Mouse (Mus musculus) brown adipose tissue, adult 24 weeks (tissue): ENCODE measurements around the gene Hmcn2. TPM values are rescaled to one million over a fixed set of nuclear protein-coding genes. Genes with fewer than 3 reads are reported as not detected.

Source experiments
- H3K27ac ChIP-seq: fragments of 200-500 bp; replicated peaks from 2 replicates; pipeline ENCODE4 v1.5.1; 2012; ENCODE audit warnings: low read depth, mild to moderate bottlenecking, low read length
- H3K4me1 ChIP-seq: fragments of 200-500 bp; 2 replicates; pipeline ENCODE4 v1.6.1; 2012; ENCODE audit warnings: low read length, mixed read lengths; ENCODE audit not compliant: control insufficient read depth, insufficient read depth, insufficient read length
- H3K4me3 ChIP-seq: fragments of 200-500 bp; 2 replicates; pipeline ENCODE4 v1.5.1; 2012; ENCODE audit warnings: low read depth, mild to moderate bottlenecking, low read length, moderate library complexity; ENCODE audit not compliant: insufficient read depth
- polyA plus RNA-seq: library from polyadenylated mRNA; stranded (reverse); fragments of >200 nt; gene quantifications from 2 replicates; pipeline ENCODE4 v1.2.4, GENCODE M21; 2012; ENCODE audit not compliant: missing spikeins, insufficient read depth, insufficient read length

Gene Hmcn2
- polyA plus RNA-seq = 3.3 and 5.4 TPM in 2 replicates

DNA sequence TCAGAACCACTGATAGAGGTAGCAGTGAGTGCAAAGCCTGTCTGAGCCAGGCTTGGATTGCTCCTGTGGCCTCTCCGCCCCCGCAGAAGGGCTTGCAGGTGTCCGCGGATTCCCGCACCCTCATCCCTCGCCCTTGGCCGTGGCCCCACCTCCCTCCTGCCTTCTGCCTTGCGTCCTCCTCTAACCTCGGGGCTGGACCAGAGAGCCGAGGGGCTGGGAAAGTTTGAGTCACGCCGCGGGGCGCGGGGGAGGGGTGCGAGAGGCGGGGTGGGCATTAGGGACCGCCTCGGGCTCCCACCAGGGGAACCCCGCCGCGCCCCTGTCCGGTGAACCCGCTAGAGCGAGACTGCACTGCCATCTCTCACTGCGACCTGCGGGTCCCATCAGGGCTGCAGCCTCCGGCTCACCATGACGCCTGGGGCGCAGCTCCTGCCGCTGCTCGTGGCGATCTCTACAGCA lies at the start of gene Hmcn2:
TSS of gene Hmcn2 (plus strand) at position 409 of the 459 bp plus-strand sequence.
- no peak within 1 kb of the TSS for H3K27ac ChIP-seq
- H3K4me1 ChIP-seq = no peaks in the 10 kb centered on the region
- peak within 1 kb of the TSS; percentile 30; the same call in 1 of the 2 replicates for H3K4me3 ChIP-seq

DNA sequence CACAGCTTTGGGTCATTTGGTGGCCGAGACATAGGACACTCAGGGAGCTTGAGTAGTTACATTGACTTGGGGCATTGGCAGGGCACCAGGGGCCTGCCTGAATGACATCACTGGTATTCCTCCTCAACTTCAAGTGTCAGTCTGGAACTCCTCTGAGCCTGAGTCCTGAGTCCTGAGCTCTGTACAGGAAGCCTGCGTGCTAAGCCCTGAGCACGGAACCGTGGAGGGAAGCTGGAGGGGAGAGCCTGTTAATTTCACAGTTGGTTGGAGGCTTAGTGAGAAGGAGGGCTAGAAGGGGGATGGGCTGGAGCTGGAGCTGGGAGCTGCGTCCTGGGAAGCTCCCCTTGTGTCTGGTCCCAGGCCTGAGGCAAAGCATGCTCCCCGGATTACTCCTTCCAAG lies 46.8 kb upstream of the Hmcn2 start:
- H3K4me3 ChIP-seq = no peak overlapping the region
- no peaks in the 10 kb centered on the region for H3K4me1 ChIP-seq
- H3K27ac ChIP-seq = no peak overlapping the region

DNA sequence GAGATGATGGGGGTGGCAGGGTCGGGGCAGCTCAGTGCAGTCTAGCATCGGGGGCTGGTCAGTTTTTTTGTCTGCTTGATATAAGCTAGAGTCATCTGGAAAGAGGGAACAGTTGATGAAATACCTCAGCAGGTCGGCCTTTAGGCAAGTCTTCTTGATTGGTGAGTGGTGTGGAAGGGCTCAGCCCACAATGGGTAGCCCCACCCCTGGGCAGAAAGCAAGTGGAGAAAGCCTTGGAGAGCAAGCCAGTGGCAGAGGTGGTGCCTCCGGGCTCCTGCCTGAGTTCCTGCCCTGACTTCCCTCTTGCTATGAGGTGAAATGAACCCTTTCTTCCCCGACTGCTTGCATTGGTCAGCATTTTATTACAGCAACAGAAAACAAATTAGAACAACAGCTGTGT lies 45.6 kb upstream of the Hmcn2 start:
- Histone ChIP-seq H3K4me1 (no peaks in the 10 kb centered on the region), H3K4me3 (no peak overlapping the region), H3K27ac (no peak overlapping the region)

DNA sequence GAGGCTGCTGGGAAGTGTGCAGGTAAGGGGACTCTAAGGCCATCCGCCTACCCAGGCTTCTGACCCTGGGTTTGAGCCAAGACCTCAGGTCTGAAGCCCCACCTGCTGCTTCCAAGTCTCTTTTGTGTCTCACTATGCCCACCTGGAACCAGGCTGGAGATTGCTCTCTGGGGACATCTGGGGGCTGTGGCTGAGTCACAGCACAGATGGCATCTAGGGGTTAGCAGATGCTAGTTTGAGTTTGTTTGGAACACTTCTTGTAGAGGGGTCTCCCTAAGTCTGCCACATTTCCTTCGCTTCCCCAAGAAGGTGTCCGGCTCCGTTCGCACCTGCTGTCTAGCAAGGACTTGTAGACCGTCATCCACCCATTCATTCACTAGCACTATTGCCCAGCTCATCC lies 45.0 kb upstream of the Hmcn2 start:
- H3K4me1 ChIP-seq = no peaks in the 10 kb centered on the region
- H3K4me3 ChIP-seq = no peak overlapping the region
- no peak overlapping the region for H3K27ac ChIP-seq

DNA sequence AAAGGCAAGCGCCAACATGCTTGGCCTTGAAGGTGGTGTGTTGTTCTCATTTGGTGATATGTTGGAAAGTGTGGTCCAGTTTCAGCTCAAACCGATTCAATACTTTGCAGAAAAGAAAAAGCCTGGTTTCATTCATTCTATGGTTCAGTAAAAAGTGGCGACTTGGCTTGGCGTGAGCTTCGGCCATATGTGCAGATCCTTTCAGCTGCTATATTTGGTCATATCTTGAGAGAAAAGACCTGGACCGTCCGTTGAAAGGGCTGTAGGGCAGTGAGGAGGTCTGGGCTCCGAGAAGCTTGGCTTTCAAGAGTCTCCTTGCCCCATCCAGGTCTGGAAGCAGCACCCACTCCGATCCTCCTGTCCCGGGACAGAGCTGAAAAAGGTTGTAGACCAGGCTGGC lies 44.4 kb upstream of the Hmcn2 start:
- no peak overlapping the region for H3K27ac ChIP-seq
- no peaks in the 10 kb centered on the region for H3K4me1 ChIP-seq
- H3K4me3 ChIP-seq = no peak overlapping the region

DNA sequence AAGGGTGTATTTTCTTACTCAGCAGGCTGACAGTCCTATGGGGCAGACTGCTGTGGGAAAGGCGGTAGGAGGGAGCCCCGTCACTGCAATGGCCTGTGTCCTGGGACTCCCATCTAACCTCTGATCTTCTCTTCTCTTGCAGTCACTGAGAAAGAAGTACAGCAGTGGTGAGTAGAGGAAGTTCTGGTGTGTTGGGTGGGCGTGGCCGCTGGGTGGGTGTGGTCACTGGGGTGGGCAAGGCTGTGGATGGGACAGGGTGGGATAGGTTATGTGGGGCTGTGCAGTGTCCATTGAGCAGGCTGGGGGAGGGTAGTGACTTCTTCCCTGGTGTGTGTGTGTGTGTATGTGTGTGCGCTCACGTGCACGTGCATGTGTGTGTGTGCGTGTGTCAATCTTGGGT lies 43.7 kb upstream of the Hmcn2 start:
- Histone ChIP-seq H3K4me1 (no peaks in the 10 kb centered on the region), H3K4me3 (no peak overlapping the region), H3K27ac (no peak overlapping the region)

DNA sequence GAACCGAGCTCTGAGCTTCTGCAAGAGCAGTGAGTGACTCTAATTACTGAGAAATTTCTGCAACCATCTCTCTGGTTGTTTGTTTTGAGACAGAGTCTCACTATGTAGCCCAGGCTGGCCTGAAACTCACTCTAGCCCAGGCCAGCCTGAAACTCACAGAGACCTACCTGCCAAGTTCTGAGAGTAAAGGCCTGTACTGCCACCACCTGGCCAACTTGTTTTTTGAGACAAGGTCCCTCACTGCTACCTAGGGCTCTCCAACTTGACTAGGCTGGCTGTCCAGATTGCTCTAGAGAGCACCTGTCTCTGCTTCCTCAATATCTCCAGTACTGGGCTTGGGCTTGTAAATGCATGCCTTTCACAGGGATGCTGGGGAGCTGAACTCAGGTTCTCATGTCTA lies 43.1 kb upstream of the Hmcn2 start:
- Histone ChIP-seq H3K27ac (no peak overlapping the region), H3K4me1 (no peaks in the 10 kb centered on the region), H3K4me3 (no peak overlapping the region)

DNA sequence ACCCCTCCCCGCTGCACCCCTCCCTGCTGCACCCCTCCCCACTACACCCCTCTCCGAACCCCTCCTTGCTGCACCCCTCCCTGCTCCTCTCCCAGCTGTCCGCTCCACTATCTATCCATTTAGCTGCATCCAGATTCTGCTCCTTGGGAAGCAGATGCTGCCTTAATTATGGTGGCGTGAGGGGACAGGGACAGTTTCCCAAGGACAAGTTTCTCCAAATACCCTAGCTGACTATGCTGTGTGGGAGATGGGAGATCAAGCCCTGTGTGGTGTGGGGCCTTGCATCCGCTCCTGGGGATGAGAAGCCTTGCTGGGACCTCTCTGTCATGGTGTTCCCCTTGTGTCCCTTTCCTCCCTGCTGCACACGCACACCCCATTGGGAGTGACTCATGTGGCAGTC lies 39.2 kb upstream of the Hmcn2 start:
- Histone ChIP-seq H3K27ac (no peak overlapping the region), H3K4me3 (no peak overlapping the region), H3K4me1 (no peaks in the 10 kb centered on the region)

DNA sequence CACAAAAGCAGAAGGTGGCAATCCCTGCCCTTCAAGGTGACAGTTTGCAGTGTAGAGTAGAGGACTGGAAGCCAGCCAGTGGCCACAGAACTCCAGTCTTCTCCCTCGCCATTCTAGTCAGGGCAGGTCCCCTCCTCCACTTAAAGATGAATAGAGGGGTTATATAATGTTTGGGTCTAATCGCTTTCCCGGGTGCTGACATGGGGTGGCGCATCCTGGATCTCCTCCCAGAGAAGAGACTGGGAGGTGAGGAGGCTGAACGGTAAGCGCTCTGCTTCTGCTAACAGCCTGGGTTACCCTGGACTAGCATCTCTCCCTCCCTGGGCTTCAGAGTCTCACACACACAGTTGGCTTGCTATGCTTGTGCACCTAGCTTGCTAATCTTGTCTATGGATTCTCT lies 36.4 kb upstream of the Hmcn2 start:
- H3K27ac ChIP-seq = no peak overlapping the region
- H3K4me1 ChIP-seq = no peaks in the 10 kb centered on the region
- no peak overlapping the region for H3K4me3 ChIP-seq

DNA sequence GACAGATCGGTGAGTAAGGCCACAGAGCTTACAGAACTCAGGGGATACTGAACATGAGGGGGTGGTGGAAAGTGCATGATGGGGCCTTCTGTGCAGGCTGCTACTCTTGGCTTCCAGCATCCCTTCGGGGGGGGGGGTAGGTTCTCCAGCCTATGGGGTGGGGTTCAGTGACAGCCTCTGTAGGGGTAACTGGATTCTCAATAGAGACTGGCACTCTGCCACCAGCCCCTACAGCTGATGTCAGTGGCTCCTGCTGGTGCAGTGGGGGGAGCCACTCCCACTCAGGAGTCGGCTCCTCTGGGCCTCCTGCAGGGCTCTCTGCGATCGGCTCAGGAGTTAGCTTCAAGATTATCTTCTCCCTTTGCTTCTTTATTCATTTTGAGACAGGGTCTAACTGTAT lies 35.7 kb upstream of the Hmcn2 start:
- no peaks in the 10 kb centered on the region for H3K4me1 ChIP-seq
- H3K4me3 ChIP-seq = no peak overlapping the region
- no peak overlapping the region for H3K27ac ChIP-seq

DNA sequence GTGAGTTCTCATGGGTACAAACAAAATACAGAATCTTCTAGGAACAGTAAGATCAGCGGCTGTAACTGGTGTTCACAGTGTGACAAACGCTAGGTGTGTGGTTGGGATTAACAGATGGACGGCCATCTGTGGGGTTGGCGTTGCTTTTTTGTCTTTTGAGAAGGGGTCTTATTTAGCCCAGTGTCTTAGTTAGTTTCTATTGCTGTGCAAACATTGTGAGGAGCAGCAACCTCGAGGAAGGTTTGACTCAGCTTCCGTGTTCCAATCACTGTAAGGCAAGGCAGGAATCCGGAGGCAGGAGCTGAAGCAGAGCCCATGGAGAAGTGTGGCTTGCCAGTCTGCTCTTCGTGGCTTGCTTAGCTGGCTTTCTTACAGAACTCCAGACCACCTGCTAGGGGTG lies 33.1 kb upstream of the Hmcn2 start:
- Histone ChIP-seq H3K4me3 (no peak overlapping the region), H3K4me1 (no peaks in the 10 kb centered on the region), H3K27ac (no peak overlapping the region)

DNA sequence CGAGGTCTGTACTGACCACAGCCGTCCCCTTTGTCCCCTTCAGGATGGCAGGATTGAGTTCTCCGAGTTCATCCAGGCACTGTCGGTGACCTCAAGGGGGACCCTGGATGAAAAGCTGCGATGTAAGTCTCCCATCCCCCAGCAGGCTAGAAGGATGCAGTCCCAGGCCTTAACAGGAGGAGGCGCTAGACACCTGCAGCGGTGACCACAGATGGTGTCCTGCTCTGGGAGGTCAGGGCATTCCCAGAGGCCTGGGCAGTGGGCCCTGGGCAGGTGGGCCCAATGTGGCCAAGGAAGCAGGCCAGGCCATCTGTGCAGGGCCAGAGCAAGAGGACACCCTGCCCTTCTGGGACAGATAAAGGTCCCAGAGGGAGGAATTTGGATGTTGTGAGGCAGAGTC lies 31.9 kb upstream of the Hmcn2 start:
- no peak overlapping the region for H3K27ac ChIP-seq

DNA sequence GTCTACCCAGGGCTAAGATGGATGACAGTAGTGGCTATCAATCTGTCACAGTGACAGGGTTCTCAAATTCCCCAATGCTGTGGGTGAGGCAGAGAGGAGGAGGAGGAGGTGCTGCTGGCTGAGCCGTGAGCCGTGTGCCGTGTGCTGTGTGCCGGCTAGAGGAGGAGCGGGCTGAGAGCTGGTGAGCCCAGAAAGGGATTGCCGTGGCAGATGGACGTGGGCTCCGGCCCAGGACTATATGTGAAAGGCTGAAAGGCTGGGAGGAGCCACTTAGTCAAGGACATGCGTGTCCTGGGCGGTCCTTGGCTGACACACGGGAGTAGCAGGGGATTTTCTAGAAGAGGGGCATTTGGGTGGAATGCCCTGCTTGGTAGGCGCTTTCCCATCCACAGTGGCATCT lies 31.3 kb upstream of the Hmcn2 start:
- no peak overlapping the region for H3K27ac ChIP-seq
- no peaks in the 10 kb centered on the region for H3K4me1 ChIP-seq
- no peak overlapping the region for H3K4me3 ChIP-seq

More for the DNA sequence above, 31.9 kb upstream of the Hmcn2 start:
- Histone ChIP-seq H3K4me3 (no peak overlapping the region), H3K4me1 (no peaks in the 10 kb centered on the region)

DNA sequence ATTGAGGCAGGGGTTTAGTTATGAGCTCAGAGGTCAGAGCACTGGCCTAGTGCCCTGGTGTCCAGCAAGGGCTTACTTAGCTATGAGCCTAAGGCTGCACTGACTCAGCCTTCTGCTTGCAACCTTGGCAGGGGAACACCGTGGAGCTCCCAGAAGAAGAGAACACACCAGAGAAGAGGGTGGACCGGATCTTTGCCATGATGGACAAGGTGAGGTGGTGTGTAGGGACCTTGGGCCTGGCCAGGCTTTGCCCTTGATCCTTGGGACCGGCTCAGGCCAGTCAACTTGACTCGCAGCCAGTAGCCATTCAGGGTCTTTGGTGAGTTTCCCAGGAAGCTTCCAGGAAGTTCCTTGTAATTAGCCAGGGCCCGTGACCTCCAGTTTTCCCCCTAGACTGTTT lies 29.7 kb upstream of the Hmcn2 start:
- H3K27ac ChIP-seq = no peak overlapping the region
- no peaks in the 10 kb centered on the region for H3K4me1 ChIP-seq
- no peak overlapping the region for H3K4me3 ChIP-seq

DNA sequence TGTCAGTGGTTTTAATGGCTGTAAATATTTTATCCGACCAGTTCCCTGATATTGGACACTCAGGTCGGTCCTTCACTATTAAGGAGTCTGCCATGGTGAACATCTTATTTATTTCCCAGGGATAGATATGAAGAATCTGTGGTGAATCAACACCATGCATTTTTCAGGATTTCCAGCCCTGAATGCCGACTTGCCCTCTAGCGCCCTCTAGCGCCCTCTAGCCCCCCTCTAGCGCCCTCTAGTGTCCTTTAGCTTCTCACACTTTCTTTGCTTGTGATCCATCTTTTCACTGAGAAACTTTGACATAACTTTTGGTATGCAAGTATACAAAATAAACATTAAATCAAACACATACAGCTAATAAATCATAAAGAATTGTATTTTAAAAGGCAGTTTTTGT lies 22.8 kb upstream of the Hmcn2 start:
- no peak overlapping the region for H3K4me3 ChIP-seq
- H3K4me1 ChIP-seq = no peaks in the 10 kb centered on the region
- H3K27ac ChIP-seq = no peak overlapping the region

DNA sequence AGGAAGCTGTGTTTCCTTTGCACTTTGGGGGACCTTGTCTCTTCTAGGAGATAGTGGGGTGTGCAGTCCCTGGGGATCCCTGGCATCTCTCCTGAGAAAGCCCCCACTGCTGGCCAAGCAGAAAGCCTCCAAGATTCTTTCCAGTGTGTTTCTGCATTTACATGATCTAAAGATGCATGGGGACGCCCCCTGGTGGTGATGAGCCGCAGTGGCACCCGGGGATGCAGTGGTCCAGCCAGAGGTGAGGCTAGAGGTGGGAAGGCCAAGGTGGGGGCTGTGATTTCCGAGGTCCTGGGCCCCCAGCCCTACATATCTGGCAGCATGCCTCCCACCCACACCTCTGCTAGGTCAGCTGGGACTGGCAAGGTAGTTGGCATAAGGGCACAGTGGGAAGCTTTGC lies 19.2 kb upstream of the Hmcn2 start:
- Histone ChIP-seq H3K27ac (no peak overlapping the region), H3K4me3 (no peak overlapping the region), H3K4me1 (no peaks in the 10 kb centered on the region; the same call in 1 of the 2 replicates)

DNA sequence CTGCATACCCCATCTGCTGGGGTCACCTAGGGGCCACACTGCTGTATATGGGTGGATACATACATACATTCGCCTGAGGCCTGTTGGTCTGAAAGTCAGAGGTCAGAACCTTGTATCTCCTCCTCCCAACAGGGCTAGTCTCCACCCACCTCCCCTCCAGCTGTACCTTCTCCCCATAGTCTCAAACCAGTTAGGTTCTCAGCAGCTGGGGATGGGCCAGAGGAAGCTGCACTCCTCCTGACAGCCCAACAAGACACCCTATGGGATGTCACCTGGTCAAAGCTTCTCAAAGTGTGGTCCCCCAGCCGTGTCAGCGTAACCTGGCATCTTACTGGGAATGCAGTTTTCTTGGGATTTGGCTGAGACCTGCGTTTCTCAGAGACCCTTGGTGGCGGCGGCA lies 17.8 kb upstream of the Hmcn2 start:
- no peaks in the 10 kb centered on the region; the same call in 1 of the 2 replicates for H3K4me1 ChIP-seq
- no peak overlapping the region for H3K27ac ChIP-seq
- H3K4me3 ChIP-seq = no peak overlapping the region
